Mouse (Mus musculus) liver, embryonic 14.5 days (tissue): ENCODE data around the gene Noxa1.

Experiments
- CTCF ChIP-seq: IDR thresholded peaks from 2 replicates; pipeline ENCODE4 v1.5.1; 2016; ENCODE audit warnings: antibody characterized with exemption, low read depth, control low read depth
- EP300 ChIP-seq: IDR thresholded peaks from 2 replicates; pipeline ENCODE4 v1.6.1; 2016; ENCODE audit warnings: antibody characterized with exemption, low read depth

DNA sequence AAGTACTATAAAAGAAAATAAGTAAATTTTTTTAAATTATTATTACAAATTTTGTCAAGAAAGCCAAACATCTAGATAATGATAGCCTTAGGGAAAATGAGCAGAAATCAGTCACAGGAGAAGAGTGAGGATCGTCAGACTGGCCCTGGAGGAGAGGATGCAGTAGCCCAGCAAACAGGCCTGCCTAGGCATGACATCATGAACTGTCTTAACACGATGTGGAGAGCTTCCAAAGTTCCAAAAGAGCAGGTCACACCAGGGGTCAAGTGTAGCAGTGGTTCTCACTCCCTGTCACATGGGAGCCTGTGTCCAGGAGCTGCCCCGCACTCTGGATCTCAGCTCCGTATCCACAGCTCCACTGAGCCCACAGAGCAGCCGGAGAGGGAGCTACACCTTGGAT is 47.0 kb upstream of the Noxa1 start:
- TF ChIP-seq CTCF (no peak), EP300 (no peak)
